Mouse (Mus musculus): Measurements from ENCODE around the gene Elane. TPM values are rescaled to one million over a fixed set of nuclear protein-coding genes. Genes with fewer than 3 reads are reported as not detected.

Elane gene
- polyA plus RNA-seq (2012; rRNA removed) = not detected in 2 replicates

GRCm38 (mm10) chr10:79886054-79886453 is at the start of gene Elane:
Gene Elane (plus strand): TSS chr10:79886247.
- TF ChIP-seq POLR2A (IDR thresholded peaks at IDR 0.05; ENCODE audit: extremely low read depth, insufficient read depth, low read length) (no peak), CTCF (IDR thresholded peaks at IDR 0.05; ENCODE audit: extremely low read depth, insufficient read depth, low read length) (no peak)
- Histone ChIP-seq H3K27ac (ENCODE audit: insufficient read depth, low read length) (no peak within 1 kb of the TSS), H3K4me3 (ENCODE audit: insufficient read depth, low read length) (no peak within 1 kb of the TSS), H3K4me1 (ENCODE audit: control insufficient read depth, insufficient read depth, low read length) (no peaks in the 10 kb centered on the region)

GRCm38 (mm10) chr10:79836918-79837317 is 49.1 kb upstream of the Elane start:
- H3K4me1 ChIP-seq (ENCODE audit: control insufficient read depth, insufficient read depth, low read length) = no peaks in the 10 kb centered on the region
- H3K4me3 ChIP-seq (ENCODE audit: insufficient read depth, low read length) = no peak overlapping the region
- TF ChIP-seq POLR2A (IDR thresholded peaks at IDR 0.05; ENCODE audit: extremely low read depth, insufficient read depth, low read length) = no peak
- 0 out of 2 replicates have a peak, but pooled peaks have one; percentile 7 for TF ChIP-seq CTCF (IDR thresholded peaks at IDR 0.05; ENCODE audit: extremely low read depth, insufficient read depth, low read length)
- H3K27ac ChIP-seq (ENCODE audit: insufficient read depth, low read length) = no peak overlapping the region

- H3K4me3 ChIP-seq (ENCODE audit: insufficient read depth, low read length) = no peak overlapping the region
- no peaks in the 10 kb centered on the region for H3K4me1 ChIP-seq (ENCODE audit: control insufficient read depth, insufficient read depth, low read length)
- H3K27ac ChIP-seq (ENCODE audit: insufficient read depth, low read length) = no peak overlapping the region
- no peak for TF ChIP-seq CTCF (IDR thresholded peaks at IDR 0.05; ENCODE audit: extremely low read depth, insufficient read depth, low read length)
Observed at GRCm38 (mm10) chr10:79838151-79838550, 47.9 kb upstream of the Elane start.

- Histone ChIP-seq H3K27ac (ENCODE audit: insufficient read depth, low read length) (peak overlapping the region; percentile 2), H3K4me1 (ENCODE audit: control insufficient read depth, insufficient read depth, low read length) (no peaks in the 10 kb centered on the region), H3K4me3 (ENCODE audit: insufficient read depth, low read length) (peak overlapping the region; percentile 23; the same call in 1 of the 2 replicates)
- no peak for TF ChIP-seq CTCF (IDR thresholded peaks at IDR 0.05; ENCODE audit: extremely low read depth, insufficient read depth, low read length)
- TF ChIP-seq POLR2A (IDR thresholded peaks at IDR 0.05; ENCODE audit: extremely low read depth, insufficient read depth, low read length) = no peak
Observed at GRCm38 (mm10) chr10:79840091-79840490, 46.0 kb upstream of the Elane start.

- no peaks in the 10 kb centered on the region for H3K4me1 ChIP-seq (ENCODE audit: control insufficient read depth, insufficient read depth, low read length)
- peak; percentile 81 for TF ChIP-seq POLR2A (IDR thresholded peaks at IDR 0.05; ENCODE audit: extremely low read depth, insufficient read depth, low read length)
- no peak for TF ChIP-seq CTCF (IDR thresholded peaks at IDR 0.05; ENCODE audit: extremely low read depth, insufficient read depth, low read length)
- H3K4me3 ChIP-seq (ENCODE audit: insufficient read depth, low read length) = peak overlapping the region; percentile 23
- peak overlapping the region; percentile 55 for H3K27ac ChIP-seq (ENCODE audit: insufficient read depth, low read length)
Observed at GRCm38 (mm10) chr10:79840644-79841551, 45.1 kb upstream of the Elane start.

GRCm38 (mm10) chr10:79842322-79842721 is 43.7 kb upstream of the Elane start:
- Histone ChIP-seq H3K27ac (ENCODE audit: insufficient read depth, low read length) (no peak overlapping the region), H3K4me1 (ENCODE audit: control insufficient read depth, insufficient read depth, low read length) (no peaks in the 10 kb centered on the region), H3K4me3 (ENCODE audit: insufficient read depth, low read length) (no peak overlapping the region)
- no peak for TF ChIP-seq POLR2A (IDR thresholded peaks at IDR 0.05; ENCODE audit: extremely low read depth, insufficient read depth, low read length)
- TF ChIP-seq CTCF (IDR thresholded peaks at IDR 0.05; ENCODE audit: extremely low read depth, insufficient read depth, low read length) = no peak

- no peak overlapping the region for H3K27ac ChIP-seq (ENCODE audit: insufficient read depth, low read length)
- H3K4me1 ChIP-seq (ENCODE audit: control insufficient read depth, insufficient read depth, low read length) = no peaks in the 10 kb centered on the region
- H3K4me3 ChIP-seq (ENCODE audit: insufficient read depth, low read length) = no peak overlapping the region
- no peak for TF ChIP-seq CTCF (IDR thresholded peaks at IDR 0.05; ENCODE audit: extremely low read depth, insufficient read depth, low read length)
- no peak for TF ChIP-seq POLR2A (IDR thresholded peaks at IDR 0.05; ENCODE audit: extremely low read depth, insufficient read depth, low read length)
Observed at GRCm38 (mm10) chr10:79843476-79843875, 42.6 kb upstream of the Elane start.

- Histone ChIP-seq H3K27ac (ENCODE audit: insufficient read depth, low read length) (no peak overlapping the region), H3K4me3 (ENCODE audit: insufficient read depth, low read length) (no peak overlapping the region), H3K4me1 (ENCODE audit: control insufficient read depth, insufficient read depth, low read length) (no peaks in the 10 kb centered on the region; the same call in 1 of the 2 replicates)
- TF ChIP-seq CTCF (IDR thresholded peaks at IDR 0.05; ENCODE audit: extremely low read depth, insufficient read depth, low read length) (no peak), POLR2A (IDR thresholded peaks at IDR 0.05; ENCODE audit: extremely low read depth, insufficient read depth, low read length) (no peak)
Observed at GRCm38 (mm10) chr10:79846553-79846952, 39.5 kb upstream of the Elane start.

GRCm38 (mm10) chr10:79849941-79850628 is 36.0 kb upstream of the Elane start:
- no peak overlapping the region for H3K4me3 ChIP-seq (ENCODE audit: insufficient read depth, low read length)
- peaks cover 8% of the 10 kb centered on the region for H3K4me1 ChIP-seq (ENCODE audit: control insufficient read depth, insufficient read depth, low read length)
- TF ChIP-seq POLR2A (IDR thresholded peaks at IDR 0.05; ENCODE audit: extremely low read depth, insufficient read depth, low read length) = no peak
- no peak for TF ChIP-seq CTCF (IDR thresholded peaks at IDR 0.05; ENCODE audit: extremely low read depth, insufficient read depth, low read length)
- no peak overlapping the region for H3K27ac ChIP-seq (ENCODE audit: insufficient read depth, low read length)
